Mouse (Mus musculus) neural tube, embryonic 13.5 days (tissue): ENCODE measurements around the gene Sdk1. TPM values are rescaled to one million over a fixed set of nuclear protein-coding genes. Genes with fewer than 3 reads are reported as not detected.

Experiments
- ATAC-seq: fragments of 200-750 bp; cut with Nextera tagmentation; 2 replicates; pipeline ENCODE4 v1.8.0; 2017; ENCODE audit warnings: low read depth, mild to moderate bottlenecking, moderate TSS enrichment, moderate library complexity
- H3K27ac ChIP-seq: fragments of 300-500 bp; sonication (generic); replicated peaks from 2 replicates; pipeline ENCODE4 v1.5.1; 2015; ENCODE audit warnings: moderate library complexity, mild to moderate bottlenecking, inconsistent platforms
- H3K27me3 ChIP-seq: fragments of 300-500 bp; sonication (generic); 2 replicates; pipeline ENCODE4 v1.6.1; 2015; ENCODE audit warnings: mild to moderate bottlenecking, inconsistent platforms
- H3K36me3 ChIP-seq: fragments of 300-500 bp; sonication (generic); 2 replicates; pipeline ENCODE4 v1.6.1; 2015; ENCODE audit warnings: mild to moderate bottlenecking, inconsistent platforms
- H3K4me1 ChIP-seq: fragments of 300-500 bp; sonication (generic); replicated peaks from 2 replicates; pipeline ENCODE4 v1.6.1; 2015; ENCODE audit warnings: inconsistent platforms
- H3K4me2 ChIP-seq: fragments of 300-500 bp; sonication (generic); 2 replicates; pipeline ENCODE4 v1.6.1; 2015; ENCODE audit warnings: inconsistent platforms, mild to moderate bottlenecking, moderate library complexity
- H3K4me3 ChIP-seq: fragments of 300-500 bp; sonication (generic); 2 replicates; pipeline ENCODE4 v1.5.1; 2015; ENCODE audit warnings: mild to moderate bottlenecking, inconsistent platforms
- H3K9ac ChIP-seq: fragments of 300-500 bp; sonication (generic); 2 replicates; pipeline ENCODE4 v1.6.1; 2015; ENCODE audit warnings: moderate library complexity, mild to moderate bottlenecking, inconsistent platforms
- H3K9me3 ChIP-seq: fragments of 300-500 bp; sonication (generic); 2 replicates; pipeline ENCODE4 v1.6.1; 2016; ENCODE audit warnings: inconsistent platforms
- WGBS: fragments of 180-500 bp; shearing (Covaris S2); methylation state at CpG from one replicate; pipeline ENCODE4 v1.1.7; 2015; 5-methylcytosine and 5-hydroxymethylcytosine counted together
- polyA plus RNA-seq: library from polyadenylated mRNA; unstranded; fragments of >200 nt; fragmentation: Nextera tagmentation; extraction: Ambion mirVana; gene quantifications from 2 replicates; pipeline ENCODE4 v1.2.1, GENCODE M21; 2015

Gene Sdk1
- polyA plus RNA-seq, 1 experiment from 2014 or later = 4.3 TPM

- Histone ChIP-seq H3K36me3 (no peaks in the 10 kb centered on the region), H3K27ac (no peak overlapping the region), H3K4me1 (peaks cover 12% of the 10 kb centered on the region; the same call in 1 of the 2 replicates), H3K4me3 (no peak overlapping the region), H3K27me3 (no peaks in the 10 kb centered on the region), H3K9me3 (no peaks in the 10 kb centered on the region), H3K9ac (no peak overlapping the region), H3K4me2 (no peak overlapping the region)
- no peak for ATAC-seq
- WGBS = 89% methylated on average over 3 of the region's 3 CpGs
Measured at GRCm38 (mm10) chr5:141506344-141506743, 265.1 kb downstream of the Sdk1 start.

GRCm38 (mm10) chr5:141524801-141525715 is 283.8 kb downstream of the Sdk1 start:
- Histone ChIP-seq H3K4me3 (no peak overlapping the region), H3K27me3 (no peaks in the 10 kb centered on the region), H3K4me1 (peaks cover 17% of the 10 kb centered on the region), H3K9me3 (no peaks in the 10 kb centered on the region), H3K9ac (no peak overlapping the region), H3K27ac (0 out of 2 replicates have a peak overlapping the region, but pooled peaks have one; percentile 28), H3K4me2 (peak overlapping the region; percentile 16; the same call in 1 of the 2 replicates), H3K36me3 (no peaks in the 10 kb centered on the region)
- 31% methylated on average over 13 of the region's 13 CpGs for WGBS
- ATAC-seq = no peak

- Histone ChIP-seq H3K4me1 (peaks cover 32% of the 10 kb centered on the region), H3K9ac (no peak overlapping the region), H3K9me3 (no peaks in the 10 kb centered on the region), H3K4me2 (no peak overlapping the region), H3K27ac (no peak overlapping the region), H3K4me3 (no peak overlapping the region), H3K27me3 (no peaks in the 10 kb centered on the region), H3K36me3 (no peaks in the 10 kb centered on the region)
- WGBS = 67% methylated on average over 5 of the region's 5 CpGs
- ATAC-seq = no peak
Measured at GRCm38 (mm10) chr5:141540193-141540592, 298.9 kb downstream of the Sdk1 start.

- 16% methylated on average over 8 of the region's 8 CpGs for WGBS
- Histone ChIP-seq H3K27me3 (no peaks in the 10 kb centered on the region), H3K4me1 (peaks cover 34% of the 10 kb centered on the region), H3K9ac (no peak overlapping the region), H3K4me2 (no peak overlapping the region), H3K4me3 (no peak overlapping the region), H3K27ac (no peak overlapping the region), H3K36me3 (no peaks in the 10 kb centered on the region), H3K9me3 (no peaks in the 10 kb centered on the region)
- ATAC-seq = no peak
Measured at GRCm38 (mm10) chr5:141542890-141543666, 301.8 kb downstream of the Sdk1 start.

GRCm38 (mm10) chr5:141553444-141553843 is 312.2 kb downstream of the Sdk1 start:
- Histone ChIP-seq H3K27ac (no peak overlapping the region), H3K27me3 (no peaks in the 10 kb centered on the region), H3K4me3 (no peak overlapping the region), H3K9me3 (no peaks in the 10 kb centered on the region), H3K9ac (no peak overlapping the region), H3K4me2 (no peak overlapping the region), H3K36me3 (no peaks in the 10 kb centered on the region), H3K4me1 (peaks cover 21% of the 10 kb centered on the region; the same call in 1 of the 2 replicates)
- WGBS = 39% methylated on average over 9 of the region's 9 CpGs
- no peak for ATAC-seq

GRCm38 (mm10) chr5:141558731-141559130 is 317.4 kb downstream of the Sdk1 start:
- Histone ChIP-seq H3K4me2 (no peak overlapping the region), H3K4me1 (peaks cover 40% of the 10 kb centered on the region), H3K9me3 (no peaks in the 10 kb centered on the region), H3K4me3 (no peak overlapping the region), H3K9ac (no peak overlapping the region), H3K27me3 (no peaks in the 10 kb centered on the region), H3K27ac (no peak overlapping the region), H3K36me3 (no peaks in the 10 kb centered on the region)
- 38% methylated on average over 4 of the region's 4 CpGs for WGBS
- ATAC-seq = no peak

- H3K9ac ChIP-seq = no peak overlapping the region
- no peak overlapping the region for H3K27ac ChIP-seq
- H3K4me1 ChIP-seq = peaks cover 40% of the 10 kb centered on the region
- ATAC-seq = no peak
- H3K9me3 ChIP-seq = 0 out of 2 replicates have a peak, but pooled peaks cover 6% of the 10 kb centered on the region
- no peaks in the 10 kb centered on the region for H3K27me3 ChIP-seq
- 35% methylated on average over 5 of the region's 5 CpGs for WGBS
- H3K4me3 ChIP-seq = no peak overlapping the region
- H3K36me3 ChIP-seq = no peaks in the 10 kb centered on the region
- H3K4me2 ChIP-seq = no peak overlapping the region
Measured at GRCm38 (mm10) chr5:141560325-141560724, 319.0 kb downstream of the Sdk1 start.

GRCm38 (mm10) chr5:141561989-141562560 is 320.8 kb downstream of the Sdk1 start:
- H3K27ac ChIP-seq = no peak overlapping the region
- peaks cover 26% of the 10 kb centered on the region for H3K4me1 ChIP-seq
- no peaks in the 10 kb centered on the region for H3K27me3 ChIP-seq
- ATAC-seq = no peak
- H3K36me3 ChIP-seq = no peaks in the 10 kb centered on the region
- no peak overlapping the region for H3K4me2 ChIP-seq
- H3K9ac ChIP-seq = no peak overlapping the region
- WGBS = 59% methylated on average over 3 of the region's 3 CpGs
- 0 out of 2 replicates have a peak, but pooled peaks cover 6% of the 10 kb centered on the region for H3K9me3 ChIP-seq
- no peak overlapping the region for H3K4me3 ChIP-seq

- 0 out of 2 replicates have a peak, but pooled peaks cover 6% of the 10 kb centered on the region for H3K9me3 ChIP-seq
- WGBS = 83% methylated on average over 5 of the region's 5 CpGs
- no peak for ATAC-seq
Measured at GRCm38 (mm10) chr5:141564197-141564596, 322.9 kb downstream of the Sdk1 start.

GRCm38 (mm10) chr5:141568106-141568505 is 326.8 kb downstream of the Sdk1 start:
- H3K4me3 ChIP-seq = no peak overlapping the region
- H3K36me3 ChIP-seq = no peaks in the 10 kb centered on the region
- H3K9me3 ChIP-seq = 0 out of 2 replicates have a peak, but pooled peaks cover 6% of the 10 kb centered on the region
- no peak overlapping the region for H3K9ac ChIP-seq
- no peak overlapping the region for H3K27ac ChIP-seq
- WGBS = 81% methylated on average over 2 of the region's 2 CpGs
- no peak overlapping the region for H3K4me2 ChIP-seq
- ATAC-seq = no peak
- peaks cover 19% of the 10 kb centered on the region for H3K4me1 ChIP-seq
- no peaks in the 10 kb centered on the region for H3K27me3 ChIP-seq

More at GRCm38 (mm10) chr5:141564197-141564596, 322.9 kb downstream of the Sdk1 start:
- Histone ChIP-seq H3K27me3 (no peaks in the 10 kb centered on the region), H3K36me3 (no peaks in the 10 kb centered on the region), H3K4me3 (no peak overlapping the region), H3K9ac (no peak overlapping the region), H3K4me2 (no peak overlapping the region), H3K27ac (no peak overlapping the region), H3K4me1 (peaks cover 14% of the 10 kb centered on the region)

- Histone ChIP-seq H3K27me3 (no peaks in the 10 kb centered on the region), H3K4me2 (no peak overlapping the region), H3K9me3 (no peaks in the 10 kb centered on the region), H3K36me3 (no peaks in the 10 kb centered on the region), H3K4me3 (no peak overlapping the region), H3K9ac (no peak overlapping the region), H3K4me1 (peaks cover 26% of the 10 kb centered on the region), H3K27ac (no peak overlapping the region)
- ATAC-seq = no peak
- WGBS = 60% methylated on average over 6 of the region's 6 CpGs
Measured at GRCm38 (mm10) chr5:141570442-141570841, 329.2 kb downstream of the Sdk1 start.

GRCm38 (mm10) chr5:141574263-141574662 is 333.0 kb downstream of the Sdk1 start:
- Histone ChIP-seq H3K4me2 (no peak overlapping the region), H3K9ac (no peak overlapping the region), H3K4me1 (peaks cover 36% of the 10 kb centered on the region), H3K27ac (no peak overlapping the region), H3K36me3 (no peaks in the 10 kb centered on the region), H3K4me3 (no peak overlapping the region), H3K27me3 (no peaks in the 10 kb centered on the region), H3K9me3 (no peaks in the 10 kb centered on the region)
- WGBS = 81% methylated on average over 1 of the region's 1 CpGs
- no peak for ATAC-seq
